Mouse (Mus musculus): ENCODE data around the gene Nudt4. TPM values are rescaled to one million over a fixed set of nuclear protein-coding genes. Genes with fewer than 3 reads are reported as not detected.

Nudt4 gene
- polyA plus RNA-seq, 1 experiment from 2014 or later = 139 TPM

DNA sequence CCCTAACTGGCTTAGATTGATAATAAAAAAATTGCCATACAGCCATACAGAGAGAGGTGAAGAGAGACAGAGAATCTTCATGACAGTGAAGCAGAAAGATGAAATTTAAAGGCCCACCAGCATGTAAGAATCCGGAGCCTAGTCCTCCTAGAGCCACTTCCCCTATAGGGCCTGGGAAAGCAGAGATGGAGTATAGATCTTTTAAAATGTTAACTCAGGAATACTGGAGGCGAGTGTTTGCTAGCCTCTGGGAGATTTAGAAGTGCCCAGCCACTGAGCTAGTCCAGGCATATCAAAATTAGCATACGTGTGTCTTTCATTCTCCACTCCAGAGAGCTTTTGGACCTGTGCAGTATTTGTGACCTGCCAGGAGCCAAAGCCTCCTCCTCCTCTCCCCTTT lies 54.7 kb downstream of the Nudt4 start:
- 74% methylated on average over 3 of the region's 3 CpGs for whole genome bisulfite sequencing
- no peaks in the 10 kb centered on the region for H3K4me1 ChIP-seq (ENCODE audit: control insufficient read depth, insufficient read depth, low read length)

DNA sequence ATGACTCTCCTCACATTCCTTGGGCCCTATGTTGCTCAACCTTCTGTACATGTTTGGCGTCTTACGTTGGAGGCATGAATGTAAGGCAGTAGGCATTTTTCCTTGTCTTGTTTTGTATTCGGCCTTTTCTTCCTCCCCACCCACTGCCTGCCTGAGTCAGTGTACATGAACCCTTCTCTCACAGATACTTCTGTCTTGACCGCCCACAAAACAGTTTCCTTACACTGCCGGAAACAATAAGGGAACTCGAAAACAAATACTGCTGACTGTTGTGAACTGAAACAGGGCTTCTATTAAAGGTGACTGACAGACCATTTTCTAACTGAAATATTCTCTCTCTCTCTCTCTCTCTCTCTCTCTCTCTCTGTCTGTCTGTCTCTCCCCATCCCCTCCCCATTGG lies 55.2 kb downstream of the Nudt4 start:
- no peaks in the 10 kb centered on the region for H3K4me1 ChIP-seq (ENCODE audit: control insufficient read depth, insufficient read depth, low read length)
- DNase-seq (ENCODE audit: low spot score) = no peak
- WGBS = 82% methylated on average over 6 of the region's 6 CpGs
- no peaks in the 10 kb centered on the region for H3K36me3 ChIP-seq (ENCODE audit: control insufficient read depth, insufficient read depth, low read length)
- H3K4me2 ChIP-seq (ENCODE audit: low read depth) = no peak overlapping the region
- no peak overlapping the region for H3K4me3 ChIP-seq (ENCODE audit: low read depth, low read length)
- ATAC-seq (ENCODE audit: insufficient read depth, low FRiP score, low TSS enrichment) = no peak
- no peak overlapping the region for H3K27ac ChIP-seq (ENCODE audit: low read depth, low read length)
- H3K9me3 ChIP-seq (ENCODE audit: control insufficient read depth, low read length) = no peaks in the 10 kb centered on the region
- no peaks in the 10 kb centered on the region for H3K27me3 ChIP-seq (ENCODE audit: control insufficient read depth, insufficient read depth, low read length)
- H3K9ac ChIP-seq (ENCODE audit: low read length) = no peak overlapping the region

More for the DNA sequence above, 54.7 kb downstream of the Nudt4 start:
- DNase-seq (ENCODE audit: low spot score) (no peak), ATAC-seq (ENCODE audit: insufficient read depth, low FRiP score, low TSS enrichment) (no peak)
- no peaks in the 10 kb centered on the region for H3K9me3 ChIP-seq (ENCODE audit: control insufficient read depth, low read length)
- H3K27ac ChIP-seq (ENCODE audit: low read depth, low read length) = no peak overlapping the region
- no peak overlapping the region for H3K9ac ChIP-seq (ENCODE audit: low read length)
- H3K4me3 ChIP-seq (ENCODE audit: low read depth, low read length) = no peak overlapping the region
- no peaks in the 10 kb centered on the region for H3K27me3 ChIP-seq (ENCODE audit: control insufficient read depth, insufficient read depth, low read length)
- no peaks in the 10 kb centered on the region for H3K36me3 ChIP-seq (ENCODE audit: control insufficient read depth, insufficient read depth, low read length)
- H3K4me2 ChIP-seq (ENCODE audit: low read depth) = no peak overlapping the region

DNA sequence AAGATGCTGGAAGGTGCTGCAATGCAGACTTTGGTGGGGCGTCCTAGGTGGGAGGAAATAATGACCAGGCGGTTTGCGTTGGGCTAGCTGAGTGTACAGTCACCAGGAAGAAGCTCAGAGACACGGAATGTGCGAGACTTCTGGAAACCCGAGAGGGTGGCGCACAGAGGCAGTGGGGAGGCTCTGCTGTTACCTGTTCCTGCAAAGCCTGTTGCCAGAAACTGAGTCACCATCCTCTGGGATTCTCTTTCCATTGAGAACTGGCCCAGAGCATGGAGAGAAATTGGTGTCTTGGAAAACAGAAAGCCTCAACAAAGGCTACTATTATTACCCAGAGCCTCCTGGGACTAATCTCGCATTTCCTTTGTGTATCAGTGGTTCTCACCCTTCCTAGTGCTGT lies 55.8 kb downstream of the Nudt4 start:
- WGBS = 89% methylated on average over 8 of the region's 8 CpGs
- DNase-seq (ENCODE audit: low spot score) (no peak), ATAC-seq (ENCODE audit: insufficient read depth, low FRiP score, low TSS enrichment) (no peak)
- Histone ChIP-seq H3K4me1 (ENCODE audit: control insufficient read depth, insufficient read depth, low read length) (no peaks in the 10 kb centered on the region), H3K9me3 (ENCODE audit: control insufficient read depth, low read length) (no peaks in the 10 kb centered on the region), H3K9ac (ENCODE audit: low read length) (no peak overlapping the region), H3K27me3 (ENCODE audit: control insufficient read depth, insufficient read depth, low read length) (no peaks in the 10 kb centered on the region), H3K4me2 (ENCODE audit: low read depth) (no peak overlapping the region), H3K4me3 (ENCODE audit: low read depth, low read length) (no peak overlapping the region), H3K36me3 (ENCODE audit: control insufficient read depth, insufficient read depth, low read length) (no peaks in the 10 kb centered on the region), H3K27ac (ENCODE audit: low read depth, low read length) (no peak overlapping the region)

DNA sequence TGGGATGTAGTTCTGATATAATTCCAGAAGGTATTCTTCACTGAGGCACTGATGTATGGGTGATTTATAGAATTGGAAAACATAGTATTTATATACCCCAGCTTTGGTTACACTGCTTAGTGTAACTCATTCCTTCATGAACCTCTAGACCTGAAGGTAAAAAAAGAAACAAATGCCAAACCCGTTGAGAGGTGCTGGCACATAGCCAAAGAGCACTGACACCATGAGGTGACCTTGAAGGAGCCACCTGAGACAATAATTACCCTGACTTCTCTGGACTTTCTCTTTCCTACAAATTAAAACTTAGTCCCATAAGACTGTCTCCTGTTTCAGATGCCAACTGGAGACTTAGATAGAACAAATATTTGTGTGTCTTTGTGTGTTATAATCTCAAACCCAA lies 59.6 kb downstream of the Nudt4 start:
- WGBS = 57% methylated on average over 1 of the region's 1 CpGs
- peaks cover 6% of the 10 kb centered on the region; the same call in 1 of the 2 replicates for H3K4me1 ChIP-seq (ENCODE audit: control insufficient read depth, insufficient read depth, low read length)
- H3K4me3 ChIP-seq (ENCODE audit: low read depth, low read length) = no peak overlapping the region
- H3K36me3 ChIP-seq (ENCODE audit: control insufficient read depth, insufficient read depth, low read length) = no peaks in the 10 kb centered on the region
- H3K9ac ChIP-seq (ENCODE audit: low read length) = no peak overlapping the region
- H3K27me3 ChIP-seq (ENCODE audit: control insufficient read depth, insufficient read depth, low read length) = no peaks in the 10 kb centered on the region
- DNase-seq (ENCODE audit: low spot score) = no peak
- no peak for ATAC-seq (ENCODE audit: insufficient read depth, low FRiP score, low TSS enrichment)
- H3K4me2 ChIP-seq (ENCODE audit: low read depth) = no peak overlapping the region
- H3K27ac ChIP-seq (ENCODE audit: low read depth, low read length) = no peak overlapping the region
- H3K9me3 ChIP-seq (ENCODE audit: control insufficient read depth, low read length) = no peaks in the 10 kb centered on the region

DNA sequence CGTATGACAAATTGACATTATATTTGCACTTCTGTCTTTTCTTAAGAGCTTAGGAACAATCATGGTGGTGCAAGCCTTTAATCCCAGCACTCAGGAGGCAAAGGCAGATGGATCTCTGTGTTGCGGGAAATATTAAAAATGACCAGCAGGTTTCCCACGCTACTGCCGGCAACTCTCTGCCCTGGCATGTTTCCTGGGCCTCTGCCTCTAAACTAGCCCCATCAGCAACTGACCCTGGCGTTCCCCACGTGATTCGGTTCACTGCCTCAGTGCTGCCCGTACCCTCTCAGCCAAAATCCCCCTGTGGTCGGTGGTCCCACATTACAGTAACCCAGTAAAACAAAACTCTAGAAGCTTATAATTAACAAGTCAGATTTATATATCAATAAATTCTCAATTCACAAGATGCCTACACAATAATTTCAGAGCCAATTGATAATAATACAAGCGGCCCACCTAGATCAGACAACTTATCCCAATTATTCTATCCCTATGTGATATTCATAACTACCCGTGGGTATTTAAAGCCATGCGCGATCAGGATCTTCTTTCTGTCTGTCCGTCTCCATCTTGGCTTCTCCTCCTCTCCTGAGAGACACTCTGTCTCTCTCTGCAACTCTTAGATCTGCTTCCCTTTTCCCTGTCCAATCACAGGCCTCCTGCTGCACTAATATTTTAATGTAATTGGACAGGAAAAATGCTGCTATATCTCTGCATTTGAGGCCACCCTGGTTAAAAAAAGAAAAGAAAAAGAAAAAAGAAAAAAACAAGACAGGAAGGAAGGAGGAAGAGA lies 60.3 kb downstream of the Nudt4 start:
- H3K4me1 ChIP-seq (ENCODE audit: control insufficient read depth, insufficient read depth, low read length) = peaks cover 6% of the 10 kb centered on the region; the same call in 1 of the 2 replicates

DNA sequence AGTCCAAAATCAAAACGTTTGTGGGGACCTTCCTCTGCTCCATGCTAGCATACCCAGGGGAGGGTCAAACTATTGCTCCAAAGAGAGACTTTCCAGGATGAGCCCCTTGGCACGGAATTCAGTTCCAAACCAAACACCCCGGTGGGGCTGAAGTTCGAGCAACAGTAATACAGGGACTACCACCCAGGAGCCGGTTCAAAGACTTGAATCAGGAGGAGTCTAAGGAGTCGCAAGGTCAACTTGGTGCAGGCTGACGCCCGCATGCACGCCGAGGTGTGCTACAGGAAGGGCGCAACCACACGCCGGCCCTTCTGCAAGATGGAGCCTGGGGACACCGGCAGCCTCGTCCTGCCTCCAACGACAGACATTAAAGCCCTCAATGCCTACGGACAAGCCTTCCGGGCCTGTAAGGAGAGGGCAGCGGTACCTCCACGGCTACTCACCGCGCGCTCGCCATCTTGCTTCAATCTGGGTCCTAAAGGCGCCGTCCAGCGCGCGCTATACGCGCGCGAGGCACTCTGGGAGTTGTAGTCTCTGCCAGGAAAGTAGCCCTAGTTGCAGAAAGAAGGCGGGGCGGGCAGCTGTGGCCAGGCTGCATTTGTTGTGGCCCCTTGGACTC lies 62.4 kb downstream of the Nudt4 start, which contains the start of gene Mrpl42:
Gene Mrpl42 (minus strand): TSS at position 478 of the 619 bp plus-strand sequence.
- WGBS = under 1% methylated on average over 35 of the region's 35 CpGs
- no peaks in the 10 kb centered on the region for H3K9me3 ChIP-seq (ENCODE audit: control insufficient read depth, low read length)
- H3K27ac ChIP-seq (ENCODE audit: low read depth, low read length) = peak within 1 kb of the TSS; percentile 83
- ATAC-seq (ENCODE audit: insufficient read depth, low FRiP score, low TSS enrichment) (peak; percentile 95), DNase-seq (ENCODE audit: low spot score) (peak; percentile 90)
- H3K4me3 ChIP-seq (ENCODE audit: low read depth, low read length) = peak within 1 kb of the TSS; percentile 87
- H3K27me3 ChIP-seq (ENCODE audit: control insufficient read depth, insufficient read depth, low read length) = no peaks in the 10 kb centered on the region
- peaks cover 6% of the 10 kb centered on the region; the same call in 1 of the 2 replicates for H3K4me1 ChIP-seq (ENCODE audit: control insufficient read depth, insufficient read depth, low read length)
- H3K4me2 ChIP-seq (ENCODE audit: low read depth) = peak within 1 kb of the TSS; percentile 49
- H3K36me3 ChIP-seq (ENCODE audit: control insufficient read depth, insufficient read depth, low read length) = 0 out of 2 replicates have a peak, but pooled peaks cover 2% of the 10 kb centered on the region
- H3K9ac ChIP-seq (ENCODE audit: low read length) = peak within 1 kb of the TSS; percentile 88

More for the DNA sequence above, 60.3 kb downstream of the Nudt4 start:
- no peak overlapping the region for H3K9ac ChIP-seq (ENCODE audit: low read length)
- no peak for ATAC-seq (ENCODE audit: insufficient read depth, low FRiP score, low TSS enrichment)
- H3K36me3 ChIP-seq (ENCODE audit: control insufficient read depth, insufficient read depth, low read length) = no peaks in the 10 kb centered on the region
- H3K4me2 ChIP-seq (ENCODE audit: low read depth) = no peak overlapping the region
- H3K4me3 ChIP-seq (ENCODE audit: low read depth, low read length) = no peak overlapping the region
- H3K27me3 ChIP-seq (ENCODE audit: control insufficient read depth, insufficient read depth, low read length) = no peaks in the 10 kb centered on the region
- no peaks in the 10 kb centered on the region for H3K9me3 ChIP-seq (ENCODE audit: control insufficient read depth, low read length)
- 91% methylated on average over 14 of the region's 14 CpGs for WGBS
- no peak for DNase-seq (ENCODE audit: low spot score)
- H3K27ac ChIP-seq (ENCODE audit: low read depth, low read length) = no peak overlapping the region

DNA sequence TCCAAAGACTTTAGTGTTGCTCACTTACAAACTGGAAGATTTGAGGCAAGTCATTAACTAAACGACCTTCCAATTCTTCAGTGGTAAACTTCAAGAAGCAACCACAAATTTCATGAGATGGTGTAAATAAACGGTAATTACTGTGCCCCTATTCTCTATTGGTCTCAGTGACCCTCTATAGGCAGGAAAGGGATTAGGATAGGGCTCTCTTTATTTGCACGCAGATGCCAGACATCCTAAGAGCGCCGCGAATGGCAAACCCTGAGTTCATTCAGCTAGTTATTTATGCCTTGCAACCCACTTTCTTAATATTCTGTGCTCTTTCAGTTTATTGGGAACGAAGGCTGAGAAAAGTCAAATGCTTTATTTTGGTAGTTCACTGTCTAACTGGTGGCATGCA lies 62.9 kb downstream of the Nudt4 start:
- 2% methylated on average over 7 of the region's 7 CpGs for WGBS
- H3K27ac ChIP-seq (ENCODE audit: low read depth, low read length) = no peak overlapping the region
- peak; percentile 53; the same call in 1 of the 2 replicates for ATAC-seq (ENCODE audit: insufficient read depth, low FRiP score, low TSS enrichment)

More for the DNA sequence above, 62.9 kb downstream of the Nudt4 start:
- peak; percentile 23 for DNase-seq (ENCODE audit: low spot score)
- peak overlapping the region; percentile 87 for H3K4me3 ChIP-seq (ENCODE audit: low read depth, low read length)
- H3K9ac ChIP-seq (ENCODE audit: low read length) = peak overlapping the region; percentile 88
- no peaks in the 10 kb centered on the region for H3K9me3 ChIP-seq (ENCODE audit: control insufficient read depth, low read length)
- H3K4me2 ChIP-seq (ENCODE audit: low read depth) = peak overlapping the region; percentile 49
- peaks cover 6% of the 10 kb centered on the region; the same call in 1 of the 2 replicates for H3K4me1 ChIP-seq (ENCODE audit: control insufficient read depth, insufficient read depth, low read length)
- H3K27me3 ChIP-seq (ENCODE audit: control insufficient read depth, insufficient read depth, low read length) = no peaks in the 10 kb centered on the region
- 0 out of 2 replicates have a peak, but pooled peaks cover 2% of the 10 kb centered on the region for H3K36me3 ChIP-seq (ENCODE audit: control insufficient read depth, insufficient read depth, low read length)
